Mouse (Mus musculus): ENCODE data around the gene Fer. TPM values are rescaled to one million over a fixed set of nuclear protein-coding genes. Genes with fewer than 3 reads are reported as not detected.
A peak's percentile ranks its signal among the peaks of the same experiment; 100 is the strongest.

The Fer gene
- total and polyA plus RNA-seq, 2 experiments from 2014 or later: 22.6 to 22.7 TPM

DNA sequence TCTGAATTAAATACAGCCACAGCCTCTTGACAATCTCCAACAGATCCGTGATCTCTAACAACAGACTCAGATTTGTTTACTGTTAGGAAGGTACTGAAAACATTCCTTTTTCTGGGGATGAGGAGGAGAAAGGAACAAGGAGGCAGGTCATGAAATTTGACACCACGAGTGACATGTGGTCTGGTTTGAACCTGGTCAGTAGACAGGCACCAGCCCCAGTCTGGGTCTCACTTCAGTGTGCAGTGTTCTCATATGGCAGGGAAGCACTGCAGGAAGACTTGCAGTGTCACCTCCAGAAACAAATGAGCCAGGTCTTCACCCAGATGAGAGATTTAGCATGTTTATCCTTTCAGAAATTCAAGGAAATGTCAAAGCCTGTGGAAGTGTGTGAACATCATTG, 266.9 kb downstream of the Fer start:
- no peaks in the 10 kb centered on the region for H3K4me1 ChIP-seq (ENCODE audit: insufficient read depth, low read length)
- WGBS: 61% methylated on average over 2 of the region's 2 CpGs
- H3K36me3 ChIP-seq (ENCODE audit: insufficient read depth, low read length): no peaks in the 10 kb centered on the region
- DNase-seq (ENCODE audit: low spot score) (no peak), ATAC-seq (ENCODE audit: low FRiP score) (no peak)
- TF ChIP-seq CTCF (IDR thresholded peaks at IDR 0.05): no peak
- H3K9ac ChIP-seq (replicated peaks; ENCODE audit: low read length, poor library complexity, severe bottlenecking): no peak overlapping the region
- H3K27me3 ChIP-seq (ENCODE audit: insufficient read depth, low read length): no peaks in the 10 kb centered on the region
- no peak overlapping the region for H3K4me3 ChIP-seq (ENCODE audit: low read depth, low read length)
- no peak overlapping the region for H3K27ac ChIP-seq (ENCODE audit: low read depth, low read length)
- no peaks in the 10 kb centered on the region for H3K9me3 ChIP-seq (ENCODE audit: low read length)
- no peak overlapping the region for H3K4me2 ChIP-seq (ENCODE audit: low read depth, low read length, poor library complexity, severe bottlenecking)

DNA sequence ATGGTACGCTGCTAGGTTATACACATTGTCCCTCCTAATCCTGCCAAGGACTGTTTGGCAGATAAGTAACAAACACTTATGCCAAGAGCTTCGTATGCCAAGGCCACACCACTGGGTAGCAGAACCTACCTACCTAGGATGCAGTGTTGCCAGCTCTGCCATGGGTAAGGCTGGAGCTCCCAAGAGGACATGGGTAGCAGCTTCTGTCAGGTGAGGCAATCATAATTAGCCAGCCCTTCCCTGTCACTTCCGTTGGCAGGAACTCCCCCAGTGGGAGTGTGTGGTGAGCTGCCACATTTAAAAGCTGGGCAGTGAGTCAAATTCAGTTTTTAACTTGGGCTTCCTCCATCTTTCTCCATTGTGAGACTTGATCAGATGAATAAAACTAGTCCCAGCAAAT, 267.5 kb downstream of the Fer start:
- TF ChIP-seq CTCF (IDR thresholded peaks at IDR 0.05): no peak
- H3K36me3 ChIP-seq (ENCODE audit: insufficient read depth, low read length): no peaks in the 10 kb centered on the region
- H3K4me3 ChIP-seq (ENCODE audit: low read depth, low read length): no peak overlapping the region
- H3K9ac ChIP-seq (replicated peaks; ENCODE audit: low read length, poor library complexity, severe bottlenecking): no peak overlapping the region
- DNase-seq (ENCODE audit: low spot score) (peak; percentile 81), ATAC-seq (ENCODE audit: low FRiP score) (peak; percentile 38; the same call in 1 of the 2 replicates)
- H3K9me3 ChIP-seq (ENCODE audit: low read length): no peaks in the 10 kb centered on the region
- no peaks in the 10 kb centered on the region for H3K27me3 ChIP-seq (ENCODE audit: insufficient read depth, low read length)
- no peak overlapping the region for H3K4me2 ChIP-seq (ENCODE audit: low read depth, low read length, poor library complexity, severe bottlenecking)
- no peak overlapping the region for H3K27ac ChIP-seq (ENCODE audit: low read depth, low read length)
- no peaks in the 10 kb centered on the region for H3K4me1 ChIP-seq (ENCODE audit: insufficient read depth, low read length)
- whole genome bisulfite sequencing: 55% methylated on average over 3 of the region's 3 CpGs

DNA sequence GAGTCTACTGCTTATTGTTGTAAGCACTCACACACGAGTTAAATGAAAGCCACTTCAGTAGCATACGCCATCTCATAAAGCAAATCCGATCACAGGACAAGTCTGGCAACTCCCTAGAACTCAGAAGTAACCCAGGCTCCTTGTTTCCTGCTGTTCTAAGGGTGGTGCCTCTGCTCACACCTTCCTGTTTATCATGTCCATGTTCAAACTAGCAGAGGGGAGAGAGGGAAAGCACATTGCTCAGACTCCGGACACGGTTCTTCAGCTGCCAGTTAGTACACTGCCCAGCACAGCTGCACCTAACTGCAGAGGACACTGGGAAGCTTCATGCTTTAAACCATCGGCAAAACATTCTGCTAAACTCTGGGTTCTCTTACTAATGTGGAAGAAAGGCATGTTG, 269.3 kb downstream of the Fer start:
- DNase-seq (ENCODE audit: low spot score) (no peak), ATAC-seq (ENCODE audit: low FRiP score) (no peak)
- Histone ChIP-seq H3K9me3 (ENCODE audit: low read length) (no peaks in the 10 kb centered on the region), H3K4me3 (ENCODE audit: low read depth, low read length) (no peak overlapping the region), H3K27me3 (ENCODE audit: insufficient read depth, low read length) (no peaks in the 10 kb centered on the region), H3K4me1 (ENCODE audit: insufficient read depth, low read length) (no peaks in the 10 kb centered on the region), H3K9ac (replicated peaks; ENCODE audit: low read length, poor library complexity, severe bottlenecking) (no peak overlapping the region), H3K36me3 (ENCODE audit: insufficient read depth, low read length) (no peaks in the 10 kb centered on the region), H3K4me2 (ENCODE audit: low read depth, low read length, poor library complexity, severe bottlenecking) (no peak overlapping the region), H3K27ac (ENCODE audit: low read depth, low read length) (no peak overlapping the region)
- 84% methylated on average over 6 of the region's 6 CpGs for WGBS
- no peak for TF ChIP-seq CTCF (IDR thresholded peaks at IDR 0.05)

DNA sequence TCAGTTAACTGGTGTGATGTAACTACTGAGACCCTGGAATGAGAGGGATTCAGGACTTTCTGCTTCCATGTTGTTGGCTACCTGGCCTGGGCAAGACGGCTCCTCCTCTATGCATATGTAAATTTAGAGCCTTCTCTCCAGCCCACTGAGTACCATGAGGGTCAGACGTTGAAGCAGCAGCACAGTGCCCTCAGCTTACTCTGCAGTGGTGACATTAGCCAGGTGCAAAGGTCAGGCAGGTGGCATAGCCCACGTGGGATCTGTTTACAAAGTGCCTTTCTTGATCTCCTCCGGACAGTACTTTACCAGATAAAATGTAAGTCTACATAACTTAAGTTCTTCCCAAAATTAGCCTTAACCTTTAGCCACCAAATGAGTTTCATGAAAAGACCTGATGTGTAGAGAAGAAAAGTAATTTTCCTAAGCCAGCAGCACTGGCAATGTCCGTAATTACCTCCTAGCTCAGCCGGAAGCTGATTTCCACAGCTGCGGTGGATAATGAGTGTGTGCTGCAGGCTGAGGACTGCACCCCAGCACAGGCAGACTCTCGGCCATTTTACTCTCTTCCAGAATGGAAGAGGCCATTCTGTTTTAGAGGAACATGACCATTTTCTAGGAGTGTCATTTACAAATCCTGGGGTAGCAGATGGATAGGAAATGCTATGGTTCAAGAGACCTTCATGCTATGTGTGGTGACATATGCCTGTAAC, 273.2 kb downstream of the Fer start:
- peaks cover 10% of the 10 kb centered on the region for H3K4me1 ChIP-seq (ENCODE audit: insufficient read depth, low read length)

DNA sequence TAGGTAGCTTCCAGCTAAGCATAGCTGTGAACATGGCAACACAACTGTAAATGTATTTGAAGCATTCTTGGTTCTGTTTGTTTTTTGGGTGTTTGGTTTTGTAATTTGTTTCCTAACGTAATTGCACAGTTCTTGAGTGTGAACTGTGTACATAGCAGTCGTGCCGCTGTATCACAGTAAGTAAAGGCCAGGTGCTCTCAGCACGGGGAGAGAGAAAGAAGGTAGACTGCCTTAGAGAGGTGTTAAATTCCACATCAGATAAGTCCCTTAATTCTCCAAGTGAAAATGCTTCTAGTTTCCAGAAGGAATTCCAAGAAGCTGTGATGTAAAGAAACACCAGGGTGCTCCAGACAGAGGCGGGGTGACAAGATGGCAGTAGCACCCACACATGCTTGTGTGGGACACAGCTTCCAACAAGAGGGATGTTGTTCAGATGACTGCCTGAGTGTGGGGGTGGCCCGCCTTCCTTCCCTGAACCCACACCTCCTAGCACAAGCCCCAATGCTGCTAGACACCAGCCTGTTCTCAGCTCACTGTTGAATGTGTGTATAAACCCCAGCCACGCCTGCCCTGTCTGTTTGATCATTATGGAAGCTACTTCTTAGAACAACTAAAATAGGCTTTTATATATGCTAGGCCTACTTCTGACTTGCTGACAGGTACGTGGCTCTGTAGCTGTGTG, 275.3 kb downstream of the Fer start:
- H3K27me3 ChIP-seq (ENCODE audit: insufficient read depth, low read length): no peaks in the 10 kb centered on the region
- H3K36me3 ChIP-seq (ENCODE audit: insufficient read depth, low read length): peaks cover 6% of the 10 kb centered on the region
- no peak for ATAC-seq (ENCODE audit: low FRiP score)
- H3K9ac ChIP-seq (replicated peaks; ENCODE audit: low read length, poor library complexity, severe bottlenecking): no peak overlapping the region
- H3K9me3 ChIP-seq (ENCODE audit: low read length): no peaks in the 10 kb centered on the region
- 92% methylated on average over 8 of the region's 8 CpGs for WGBS
- no peak overlapping the region for H3K4me2 ChIP-seq (ENCODE audit: low read depth, low read length, poor library complexity, severe bottlenecking)
- TF ChIP-seq CTCF (IDR thresholded peaks at IDR 0.05): no peak
- H3K27ac ChIP-seq (ENCODE audit: low read depth, low read length): no peak overlapping the region
- peaks cover 12% of the 10 kb centered on the region for H3K4me1 ChIP-seq (ENCODE audit: insufficient read depth, low read length)
- H3K4me3 ChIP-seq (ENCODE audit: low read depth, low read length): no peak overlapping the region
- no peak for DNase-seq (ENCODE audit: low spot score)

More for the DNA sequence above, 273.2 kb downstream of the Fer start:
- peak; percentile 21 for DNase-seq (ENCODE audit: low spot score)
- Histone ChIP-seq H3K27me3 (ENCODE audit: insufficient read depth, low read length) (no peaks in the 10 kb centered on the region), H3K9me3 (ENCODE audit: low read length) (no peaks in the 10 kb centered on the region), H3K4me2 (ENCODE audit: low read depth, low read length, poor library complexity, severe bottlenecking) (no peak overlapping the region), H3K36me3 (ENCODE audit: insufficient read depth, low read length) (peaks cover 6% of the 10 kb centered on the region; the same call in 1 of the 2 replicates), H3K4me3 (ENCODE audit: low read depth, low read length) (no peak overlapping the region), H3K9ac (replicated peaks; ENCODE audit: low read length, poor library complexity, severe bottlenecking) (no peak overlapping the region), H3K27ac (ENCODE audit: low read depth, low read length) (0 out of 2 replicates have a peak overlapping the region, but pooled peaks have one; percentile 26)
- 62% methylated on average over 8 of the region's 8 CpGs for WGBS
- no peak for ATAC-seq (ENCODE audit: low FRiP score)
- TF ChIP-seq CTCF (IDR thresholded peaks at IDR 0.05): no peak

DNA sequence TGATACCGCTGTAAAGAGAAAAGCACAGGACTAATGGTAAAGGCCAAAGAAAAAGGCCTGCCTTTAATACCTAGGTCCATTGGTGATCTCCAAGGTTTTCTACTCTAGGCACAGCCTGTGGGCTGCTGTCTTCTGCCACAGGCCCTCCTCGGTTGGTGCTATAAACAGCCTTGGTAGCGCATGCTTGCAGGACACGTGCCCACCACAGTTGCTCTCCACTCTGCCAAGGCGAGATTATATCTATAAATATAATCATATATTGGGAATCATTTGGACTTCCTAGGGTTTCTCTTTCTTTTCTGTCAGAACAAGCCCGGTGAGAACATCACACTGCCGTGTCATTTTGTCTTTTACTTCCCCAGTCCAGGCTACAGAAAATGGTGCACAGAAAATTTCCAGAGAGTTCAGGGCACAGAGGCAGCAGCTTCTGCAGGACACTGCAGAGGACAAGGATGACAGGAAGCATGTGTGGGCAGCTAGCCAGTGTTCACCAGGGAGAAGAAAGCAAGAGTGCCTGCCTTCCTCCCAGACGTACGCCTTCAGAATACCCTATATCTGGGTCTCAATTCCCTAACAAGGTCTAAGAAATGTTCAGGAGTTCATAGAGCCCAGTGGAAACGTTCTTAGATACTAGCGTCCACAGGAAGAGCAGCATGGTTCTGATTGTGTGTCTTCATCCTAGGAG, 276.5 kb downstream of the Fer start:
- no peak overlapping the region for H3K4me2 ChIP-seq (ENCODE audit: low read depth, low read length, poor library complexity, severe bottlenecking)
- no peak for TF ChIP-seq CTCF (IDR thresholded peaks at IDR 0.05)
- H3K27me3 ChIP-seq (ENCODE audit: insufficient read depth, low read length): no peaks in the 10 kb centered on the region
- peaks cover 12% of the 10 kb centered on the region for H3K4me1 ChIP-seq (ENCODE audit: insufficient read depth, low read length)
- no peak for ATAC-seq (ENCODE audit: low FRiP score)
- no peak for DNase-seq (ENCODE audit: low spot score)
- 90% methylated on average over 11 of the region's 11 CpGs for WGBS
- H3K9me3 ChIP-seq (ENCODE audit: low read length): no peaks in the 10 kb centered on the region
- H3K9ac ChIP-seq (replicated peaks; ENCODE audit: low read length, poor library complexity, severe bottlenecking): no peak overlapping the region
- no peak overlapping the region for H3K27ac ChIP-seq (ENCODE audit: low read depth, low read length)
- peaks cover 6% of the 10 kb centered on the region for H3K36me3 ChIP-seq (ENCODE audit: insufficient read depth, low read length)
- no peak overlapping the region for H3K4me3 ChIP-seq (ENCODE audit: low read depth, low read length)
